Mouse (Mus musculus) kidney, embryonic 15.5 days (tissue): Measurements from ENCODE around the gene Mbd4. TPM values are rescaled to one million over a fixed set of nuclear protein-coding genes. Genes with fewer than 3 reads are reported as not detected.
"Not testable (repeated sequence)": the region's sequence is repeated elsewhere in the genome, so short reads cannot be mapped to it uniquely, and the experiment has no call there.

ENCODE experiments used
- ATAC-seq: fragments of 200-750 bp; cut with Nextera tagmentation; replicated peaks from 2 replicates; pipeline ENCODE4 v1.8.0; 2017; ENCODE audit warnings: moderate TSS enrichment; ENCODE audit not compliant: low FRiP score
- H3K27ac ChIP-seq: fragments of 300-500 bp; sonication (generic); 2 replicates; pipeline ENCODE4 v1.5.1; 2015; ENCODE audit warnings: mild to moderate bottlenecking, inconsistent platforms
- H3K27me3 ChIP-seq: fragments of 300-500 bp; sonication (generic); 2 replicates; pipeline ENCODE4 v1.6.1; 2015; ENCODE audit warnings: inconsistent platforms
- H3K36me3 ChIP-seq: fragments of 300-500 bp; sonication (generic); 2 replicates; pipeline ENCODE4 v1.6.1; 2015; ENCODE audit warnings: inconsistent platforms
- H3K4me1 ChIP-seq: fragments of 300-500 bp; sonication (generic); 2 replicates; pipeline ENCODE4 v1.6.1; 2015; ENCODE audit warnings: inconsistent platforms
- H3K4me2 ChIP-seq: fragments of 300-500 bp; sonication (generic); 2 replicates; pipeline ENCODE4 v1.6.1; 2015; ENCODE audit warnings: moderate library complexity, mild to moderate bottlenecking, inconsistent platforms
- H3K4me3 ChIP-seq: fragments of 300-500 bp; sonication (generic); replicated peaks from 2 replicates; pipeline ENCODE4 v1.5.1; 2015; ENCODE audit warnings: mild to moderate bottlenecking, inconsistent platforms
- H3K9ac ChIP-seq: fragments of 300-500 bp; sonication (generic); 2 replicates; pipeline ENCODE4 v1.6.1; 2015; ENCODE audit warnings: mild to moderate bottlenecking, inconsistent platforms
- H3K9me3 ChIP-seq: fragments of 300-500 bp; sonication (generic); replicated peaks from 2 replicates; pipeline ENCODE4 v1.6.1; 2016; ENCODE audit warnings: inconsistent platforms
- WGBS: fragments of 180-500 bp; shearing (Covaris S2); methylation state at CpG from one replicate; pipeline ENCODE4 v1.1.7; 2015; ENCODE audit warnings: mixed read lengths; 5-methylcytosine and 5-hydroxymethylcytosine counted together
- polyA plus RNA-seq: library from polyadenylated mRNA; unstranded; fragments of >200 nt; fragmentation: Nextera tagmentation; extraction: Ambion mirVana; gene quantifications from 2 replicates; pipeline ENCODE4 v1.2.1, GENCODE M21; 2015

Gene Mbd4
- polyA plus RNA-seq, 1 experiment from 2014 or later, result 21.3 TPM

- 45% methylated on average over 4 of the region's 4 CpGs for WGBS
- H3K4me2 ChIP-seq, result no peak overlapping the region
- no peak for ATAC-seq
- H3K36me3 ChIP-seq, result peaks cover 57% of the 10 kb centered on the region
- H3K9ac ChIP-seq, result no peak overlapping the region
- H3K9me3 ChIP-seq, result no peaks in the 10 kb centered on the region
- no peaks in the 10 kb centered on the region for H3K27me3 ChIP-seq
- H3K27ac ChIP-seq, result no peak overlapping the region; the same call in 1 of the 2 replicates
- H3K4me3 ChIP-seq, result no peak overlapping the region
- H3K4me1 ChIP-seq, result peaks cover 20% of the 10 kb centered on the region; the same call in 1 of the 2 replicates
Observed at GRCm38 (mm10) chr6:115886894-115887293, 33.7 kb upstream of the Mbd4 start.

- H3K36me3 ChIP-seq, result peaks cover 48% of the 10 kb centered on the region
- no peaks in the 10 kb centered on the region for H3K27me3 ChIP-seq
- peak overlapping the region; percentile 14; the same call in 1 of the 2 replicates for H3K27ac ChIP-seq
- no peak overlapping the region for H3K4me3 ChIP-seq
- H3K4me2 ChIP-seq, result no peak overlapping the region
- no peak overlapping the region for H3K9ac ChIP-seq
- no peak for ATAC-seq
- 0 out of 2 replicates have a peak, but pooled peaks cover 8% of the 10 kb centered on the region for H3K4me1 ChIP-seq
- no peaks in the 10 kb centered on the region for H3K9me3 ChIP-seq
Observed at GRCm38 (mm10) chr6:115884018-115884417, 30.8 kb upstream of the Mbd4 start.

- no peak overlapping the region for H3K4me2 ChIP-seq
- no peaks in the 10 kb centered on the region for H3K4me1 ChIP-seq
- H3K9ac ChIP-seq, result no peak overlapping the region
- WGBS, result 83% methylated on average over 8 of the region's 8 CpGs
- no peaks in the 10 kb centered on the region for H3K9me3 ChIP-seq
- no peak for ATAC-seq
- peaks cover 49% of the 10 kb centered on the region for H3K36me3 ChIP-seq
- H3K27ac ChIP-seq, result 0 out of 2 replicates have a peak overlapping the region, but pooled peaks have one; percentile 37
- H3K4me3 ChIP-seq, result no peak overlapping the region
- no peaks in the 10 kb centered on the region for H3K27me3 ChIP-seq
Observed at GRCm38 (mm10) chr6:115880751-115881150, 27.6 kb upstream of the Mbd4 start.

GRCm38 (mm10) chr6:115879736-115880135 is 26.6 kb upstream of the Mbd4 start:
- Histone ChIP-seq H3K4me3 (no peak overlapping the region), H3K9ac (no peak overlapping the region), H3K9me3 (no peaks in the 10 kb centered on the region), H3K4me1 (no peaks in the 10 kb centered on the region), H3K36me3 (peaks cover 53% of the 10 kb centered on the region), H3K27ac (no peak overlapping the region), H3K4me2 (no peak overlapping the region), H3K27me3 (no peaks in the 10 kb centered on the region)
- ATAC-seq, result no peak
- WGBS, result 52% methylated on average over 6 of the region's 6 CpGs

GRCm38 (mm10) chr6:115878694-115879093 is 25.5 kb upstream of the Mbd4 start:
- Histone ChIP-seq H3K4me1 (no peaks in the 10 kb centered on the region), H3K36me3 (peaks cover 44% of the 10 kb centered on the region), H3K27ac (0 out of 2 replicates have a peak overlapping the region, but pooled peaks have one; percentile 6), H3K9ac (no peak overlapping the region), H3K4me3 (no peak overlapping the region), H3K27me3 (no peaks in the 10 kb centered on the region), H3K4me2 (no peak overlapping the region), H3K9me3 (no peaks in the 10 kb centered on the region)
- 79% methylated on average over 6 of the region's 6 CpGs for WGBS
- no peak for ATAC-seq

- H3K27me3 ChIP-seq, result no peaks in the 10 kb centered on the region
- no peaks in the 10 kb centered on the region for H3K9me3 ChIP-seq
- peaks cover 40% of the 10 kb centered on the region for H3K36me3 ChIP-seq
- WGBS, result 90% methylated on average over 2 of the region's 2 CpGs
- H3K4me1 ChIP-seq, result no peaks in the 10 kb centered on the region
- H3K27ac ChIP-seq, result no peak overlapping the region
- H3K4me2 ChIP-seq, result no peak overlapping the region
- no peak overlapping the region for H3K4me3 ChIP-seq
- ATAC-seq, result no peak
- no peak overlapping the region for H3K9ac ChIP-seq
Observed at GRCm38 (mm10) chr6:115877239-115877638, 24.1 kb upstream of the Mbd4 start.

- WGBS, result no CpG with 5 or more reads among the region's 3 CpGs
- H3K27ac ChIP-seq, H3K4me2 ChIP-seq, H3K4me3 ChIP-seq, H3K4me1 ChIP-seq, H3K9ac ChIP-seq, H3K27me3 ChIP-seq, ATAC-seq, H3K9me3 ChIP-seq: not testable (repeated sequence)
- peaks cover 13% of the 10 kb centered on the region; the same call in 1 of the 2 replicates for H3K36me3 ChIP-seq
Observed at GRCm38 (mm10) chr6:115871318-115871717, 18.1 kb upstream of the Mbd4 start.

GRCm38 (mm10) chr6:115867157-115867556 is 14.0 kb upstream of the Mbd4 start:
- not testable (repeated sequence) for H3K27ac ChIP-seq, H3K9ac ChIP-seq, H3K4me3 ChIP-seq, ATAC-seq, H3K4me2 ChIP-seq, H3K27me3 ChIP-seq, H3K4me1 ChIP-seq, H3K9me3 ChIP-seq
- no CpG with 5 or more reads among the region's 3 CpGs for WGBS
- H3K36me3 ChIP-seq, result peaks cover 17% of the 10 kb centered on the region

- Histone ChIP-seq H3K9me3 (no peaks in the 10 kb centered on the region), H3K4me1 (peaks cover 13% of the 10 kb centered on the region), H3K27me3 (no peaks in the 10 kb centered on the region), H3K4me3 (no peak overlapping the region), H3K36me3 (peaks cover 17% of the 10 kb centered on the region), H3K4me2 (no peak overlapping the region), H3K9ac (no peak overlapping the region), H3K27ac (no peak overlapping the region)
- 89% methylated on average over 4 of the region's 4 CpGs for WGBS
- ATAC-seq, result no peak
Observed at GRCm38 (mm10) chr6:115865246-115865645, 12.1 kb upstream of the Mbd4 start.

GRCm38 (mm10) chr6:115863340-115863841 is 10.2 kb upstream of the Mbd4 start:
- H3K27ac ChIP-seq, result peak overlapping the region; percentile 64
- no peak for ATAC-seq

GRCm38 (mm10) chr6:115860027-115860556 is 6.9 kb upstream of the Mbd4 start:
- Histone ChIP-seq H3K27ac (no peak overlapping the region), H3K9me3 (no peaks in the 10 kb centered on the region), H3K4me1 (peaks cover 31% of the 10 kb centered on the region), H3K4me3 (no peak overlapping the region), H3K27me3 (no peaks in the 10 kb centered on the region), H3K36me3 (peaks cover 15% of the 10 kb centered on the region), H3K9ac (no peak overlapping the region), H3K4me2 (no peak overlapping the region)
- ATAC-seq, result no peak
- 60% methylated on average over 7 of the region's 7 CpGs for WGBS

More at GRCm38 (mm10) chr6:115863340-115863841, 10.2 kb upstream of the Mbd4 start:
- H3K36me3 ChIP-seq, result peaks cover 17% of the 10 kb centered on the region
- no peaks in the 10 kb centered on the region for H3K27me3 ChIP-seq
- peaks cover 25% of the 10 kb centered on the region for H3K4me1 ChIP-seq
- 57% methylated on average over 7 of the region's 7 CpGs for WGBS
- no peak overlapping the region for H3K4me3 ChIP-seq
- H3K4me2 ChIP-seq, result no peak overlapping the region
- no peaks in the 10 kb centered on the region for H3K9me3 ChIP-seq
- no peak overlapping the region for H3K9ac ChIP-seq

- Histone ChIP-seq H3K4me3 (no peak overlapping the region), H3K27ac (peak overlapping the region; percentile 38; the same call in 1 of the 2 replicates), H3K9ac (no peak overlapping the region), H3K4me1 (peaks cover 31% of the 10 kb centered on the region), H3K9me3 (no peaks in the 10 kb centered on the region), H3K36me3 (peaks cover 10% of the 10 kb centered on the region), H3K27me3 (no peaks in the 10 kb centered on the region), H3K4me2 (no peak overlapping the region)
- ATAC-seq, result 0 out of 2 replicates have a peak, but pooled peaks have one; percentile 44
- WGBS, result 54% methylated on average over 4 of the region's 4 CpGs
Observed at GRCm38 (mm10) chr6:115859258-115859657, 6.1 kb upstream of the Mbd4 start.
